In genomic region chr8:124925544-124926266, GRCm38 (mm10) we compare ENCODE assay signal across 10 mouse cellular contexts. TPM values are rescaled to one million over a fixed set of nuclear protein-coding genes. Genes with fewer than 3 reads are reported as not detected.
DNase-seq lines count a peak whose midpoint lies in the region; ATAC-seq lines count a peak whose summit lies in the region.
"Had no signal": no experiment of that assay in that cellular context is flagged by ENCODE, and none has a peak within 500 bp of the region (broad histone marks: within the 10 kb centered on the region; RNA-seq: fewer than 3 reads in every experiment).

No protein-coding gene starts in this region.

- DNase-seq in heart, adult 11 months: no peak
- DNase-seq in testis, postnatal 14 days (ENCODE audit: low spot score): peak; percentile 45
- no peak for DNase-seq in testis, postnatal 10 days (ENCODE audit: low spot score)
- peak; percentile 47 for DNase-seq in thymus, postnatal 4 days
- no peak for DNase-seq in forebrain, embryonic 10.5 days (ENCODE audit: extremely low spot score, low spot score)
- DNase-seq: embryo, embryonic 11 days had no signal

- WGBS in heart, embryonic 13.5 days: 32% methylated on average over 14 of the region's 14 CpGs
- WGBS in liver, embryonic 15.5 days (ENCODE audit: insufficient replicate concordance): 17% methylated on average over 14 of the region's 14 CpGs
- WGBS in forebrain, embryonic 16.5 days: 93% methylated on average over 14 of the region's 14 CpGs
- WGBS in forebrain, embryonic 10.5 days: 89% methylated on average over 14 of the region's 14 CpGs

- no peak overlapping the region for H3K4me3 ChIP-seq in heart, embryonic 13.5 days
- H3K4me3 ChIP-seq in liver, embryonic 15.5 days (replicated peaks): no peak overlapping the region
- no peak overlapping the region for H3K4me3 ChIP-seq in forebrain, embryonic 16.5 days (replicated peaks; ENCODE audit: low read length)
- no peak overlapping the region for H3K4me3 ChIP-seq in forebrain, embryonic 10.5 days
- H3K4me3 ChIP-seq: limb, embryonic 13.5 days had no signal

- peaks cover 96% of the 10 kb centered on the region for H3K4me1 ChIP-seq in heart, embryonic 13.5 days
- H3K4me1 ChIP-seq in liver, embryonic 15.5 days (replicated peaks): peaks cover 58% of the 10 kb centered on the region
- H3K4me1 ChIP-seq in forebrain, embryonic 16.5 days (replicated peaks; ENCODE audit: control insufficient read depth, insufficient read depth, low read length): peaks cover 5% of the 10 kb centered on the region; the same call in 1 of the 2 replicates
- H3K4me1 ChIP-seq in forebrain, embryonic 10.5 days: no peaks in the 10 kb centered on the region

- H3K4me2 ChIP-seq in heart, embryonic 13.5 days: peak overlapping the region; percentile 32
- peak overlapping the region; percentile 15; the same call in 1 of the 2 replicates for H3K4me2 ChIP-seq in liver, embryonic 15.5 days
- H3K4me2 ChIP-seq in forebrain, embryonic 16.5 days (ENCODE audit: low read length): no peak overlapping the region
- H3K4me2 ChIP-seq: limb, embryonic 13.5 days had no signal

- H3K9me3 ChIP-seq in heart, embryonic 13.5 days: no peaks in the 10 kb centered on the region
- H3K9me3 ChIP-seq in liver, embryonic 15.5 days (replicated peaks): no peaks in the 10 kb centered on the region
- H3K9me3 ChIP-seq in forebrain, embryonic 16.5 days (ENCODE audit: control insufficient read depth, low read length): no peaks in the 10 kb centered on the region
- no peaks in the 10 kb centered on the region for H3K9me3 ChIP-seq in forebrain, embryonic 10.5 days
- H3K9me3 ChIP-seq: limb, embryonic 13.5 days had no signal

- H3K9ac ChIP-seq in heart, embryonic 13.5 days: peak overlapping the region; percentile 47; the same call in 1 of the 2 replicates
- no peak overlapping the region for H3K9ac ChIP-seq in liver, embryonic 15.5 days
- H3K9ac ChIP-seq in forebrain, embryonic 16.5 days (replicated peaks; ENCODE audit: low read depth, low read length): no peak overlapping the region
- H3K9ac ChIP-seq: limb, embryonic 13.5 days had no signal

- no peaks in the 10 kb centered on the region for H3K27me3 ChIP-seq in heart, embryonic 13.5 days (replicated peaks)
- no peaks in the 10 kb centered on the region for H3K27me3 ChIP-seq in liver, embryonic 15.5 days
- H3K27me3 ChIP-seq in forebrain, embryonic 16.5 days (replicated peaks; ENCODE audit: control insufficient read depth, insufficient read depth, low read length): no peaks in the 10 kb centered on the region
- no peaks in the 10 kb centered on the region for H3K27me3 ChIP-seq in forebrain, embryonic 10.5 days (ENCODE audit: poor library complexity, severe bottlenecking)
- H3K27me3 ChIP-seq: limb, embryonic 13.5 days had no signal

- peak overlapping the region; percentile 92 for H3K27ac ChIP-seq in heart, embryonic 13.5 days (replicated peaks)
- H3K27ac ChIP-seq in liver, embryonic 15.5 days (replicated peaks): no peak overlapping the region
- no peak overlapping the region for H3K27ac ChIP-seq in forebrain, embryonic 16.5 days (ENCODE audit: low read length)
- no peak overlapping the region for H3K27ac ChIP-seq in forebrain, embryonic 10.5 days

- ATAC-seq in heart, embryonic 13.5 days (ENCODE audit: extremely low read depth, insufficient number of reproducible peaks, low FRiP score, low TSS enrichment): no peak
- peak; percentile 56 for ATAC-seq in liver, embryonic 15.5 days (ENCODE audit: insufficient read depth)
- no peak for ATAC-seq in forebrain, embryonic 16.5 days

- H3K36me3 ChIP-seq in heart, embryonic 13.5 days: peaks cover 16% of the 10 kb centered on the region
- H3K36me3 ChIP-seq in liver, embryonic 15.5 days (replicated peaks): no peaks in the 10 kb centered on the region
- no peaks in the 10 kb centered on the region for H3K36me3 ChIP-seq in forebrain, embryonic 16.5 days (ENCODE audit: control insufficient read depth, insufficient read depth)
- peaks cover 57% of the 10 kb centered on the region for H3K36me3 ChIP-seq in forebrain, embryonic 10.5 days (replicated peaks)

RNA-seq across cellular contexts. Expression of gene Egln1, which starts 23.4 kb away (rescaled TPM):
- polyA plus RNA-seq in heart, embryonic 13.5 days (2015; fragmentation: Nextera tagmentation; extraction: Ambion mirVana): 13.5 and 15.0 TPM in 2 replicates
- 3.5 and 4.5 TPM in 2 replicates for polyA plus RNA-seq in liver, embryonic 15.5 days (2015; fragmentation: Nextera tagmentation; extraction: Ambion mirVana)
- 21.3 and 21.8 TPM in 2 replicates for polyA plus RNA-seq in forebrain, embryonic 16.5 days (2015; fragmentation: Nextera tagmentation; extraction: Ambion mirVana)
- 12.8 and 13.3 TPM in 2 replicates for polyA plus RNA-seq in forebrain, embryonic 10.5 days (2016; fragmentation: Nextera tagmentation; extraction: Ambion mirVana)

RNA-seq across cellular contexts. Expression of gene Sprtn, which starts 28.0 kb away (rescaled TPM):
- polyA plus RNA-seq in heart, embryonic 13.5 days (2015; fragmentation: Nextera tagmentation; extraction: Ambion mirVana): 6.8 and 7.1 TPM in 2 replicates
- polyA plus RNA-seq in liver, embryonic 15.5 days (2015; fragmentation: Nextera tagmentation; extraction: Ambion mirVana): 6.1 and 6.4 TPM in 2 replicates
- 10.6 and 12.9 TPM in 2 replicates for polyA plus RNA-seq in forebrain, embryonic 16.5 days (2015; fragmentation: Nextera tagmentation; extraction: Ambion mirVana)
- 8.8 and 10.0 TPM in 2 replicates for polyA plus RNA-seq in forebrain, embryonic 10.5 days (2016; fragmentation: Nextera tagmentation; extraction: Ambion mirVana)

RNA-seq across cellular contexts. Expression of gene Exoc8, which starts 28.2 kb away (rescaled TPM):
- polyA plus RNA-seq in heart, embryonic 13.5 days (2015; fragmentation: Nextera tagmentation; extraction: Ambion mirVana): 5.9 and 6.2 TPM in 2 replicates
- 3.7 and 3.8 TPM in 2 replicates for polyA plus RNA-seq in liver, embryonic 15.5 days (2015; fragmentation: Nextera tagmentation; extraction: Ambion mirVana)
- polyA plus RNA-seq in forebrain, embryonic 16.5 days (2015; fragmentation: Nextera tagmentation; extraction: Ambion mirVana): 15.0 and 15.2 TPM in 2 replicates
- polyA plus RNA-seq in forebrain, embryonic 10.5 days (2016; fragmentation: Nextera tagmentation; extraction: Ambion mirVana): 8.3 and 8.5 TPM in 2 replicates

Comparison
In these comparisons a context has a peak if more than half of its experiments do, and no peak if none do; other contexts are left out.
1. DNase-seq: peak in testis, postnatal 14 days (single experiment) and thymus, postnatal 4 days (single experiment); none in heart, adult 11 months (single experiment), testis, postnatal 10 days (single experiment) and forebrain, embryonic 10.5 days (single experiment).